Mouse (Mus musculus): ENCODE measurements around the gene Ptpn1. TPM values are rescaled to one million over a fixed set of nuclear protein-coding genes. Genes with fewer than 3 reads are reported as not detected.

Ptpn1 gene
- polyA plus RNA-seq, 1 experiment, result 94.5 TPM

DNA sequence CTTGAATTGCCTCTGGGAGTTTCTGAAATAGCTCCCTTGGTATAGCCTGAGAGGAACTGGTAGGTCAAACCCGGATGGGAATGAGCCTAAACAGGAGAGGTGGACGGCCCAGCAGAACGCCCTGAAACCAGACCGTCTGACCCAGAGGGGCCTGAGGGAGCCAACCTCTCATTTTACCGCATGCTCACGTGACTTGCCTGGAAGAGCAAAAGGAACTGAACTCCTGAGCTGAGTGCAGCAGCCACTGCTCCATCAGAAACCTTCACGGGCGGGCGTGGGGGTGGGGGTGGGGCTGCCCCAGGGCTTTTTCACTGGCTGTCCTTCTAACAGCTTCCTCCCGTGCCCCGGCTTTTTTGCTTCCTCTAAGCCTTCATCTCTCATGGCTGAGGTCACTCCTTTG lies 79.0 kb downstream of the Ptpn1 start:
- H3K4me1 ChIP-seq (ENCODE audit: control insufficient read depth, insufficient read depth, low read length), result peaks cover 4% of the 10 kb centered on the region
- no peak overlapping the region for H3K27ac ChIP-seq (ENCODE audit: insufficient read depth, low read depth, low read length)
- TF ChIP-seq POLR2A (IDR thresholded peaks at IDR 0.05; ENCODE audit: borderline replicate concordance, low read depth, low read length) (no peak), CTCF (IDR thresholded peaks at IDR 0.05; ENCODE audit: low read depth, low read length) (no peak)
- H3K4me3 ChIP-seq (ENCODE audit: insufficient read depth, low read length), result no peak overlapping the region

DNA sequence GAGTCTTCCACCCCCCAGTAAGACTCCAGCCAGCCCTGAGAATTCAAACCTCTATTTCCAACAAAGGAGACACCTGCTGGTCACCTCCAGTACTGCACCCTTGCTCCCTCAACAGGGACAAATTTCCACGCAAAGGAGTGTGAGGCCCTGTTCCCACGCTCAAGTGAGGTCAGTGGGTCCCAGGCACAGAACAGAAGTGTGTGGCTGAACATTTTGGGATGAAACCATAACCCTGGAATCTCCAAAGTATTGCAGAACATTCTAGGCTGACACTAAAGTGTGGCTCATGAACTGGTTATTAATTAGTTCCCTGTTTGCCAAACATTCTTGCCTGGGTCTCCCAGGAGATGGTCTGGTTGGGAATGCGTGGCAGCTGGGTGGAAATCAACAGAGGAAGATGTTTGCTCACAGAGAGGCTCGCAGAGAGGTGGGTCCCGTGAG lies 85.1 kb downstream of the Ptpn1 start:
- TF ChIP-seq CTCF (IDR thresholded peaks at IDR 0.05; ENCODE audit: low read depth, low read length) (peak; percentile 54), POLR2A (IDR thresholded peaks at IDR 0.05; ENCODE audit: borderline replicate concordance, low read depth, low read length) (no peak)
- Histone ChIP-seq H3K27ac (ENCODE audit: insufficient read depth, low read depth, low read length) (no peak overlapping the region), H3K4me1 (ENCODE audit: control insufficient read depth, insufficient read depth, low read length) (no peaks in the 10 kb centered on the region), H3K4me3 (ENCODE audit: insufficient read depth, low read length) (no peak overlapping the region)

DNA sequence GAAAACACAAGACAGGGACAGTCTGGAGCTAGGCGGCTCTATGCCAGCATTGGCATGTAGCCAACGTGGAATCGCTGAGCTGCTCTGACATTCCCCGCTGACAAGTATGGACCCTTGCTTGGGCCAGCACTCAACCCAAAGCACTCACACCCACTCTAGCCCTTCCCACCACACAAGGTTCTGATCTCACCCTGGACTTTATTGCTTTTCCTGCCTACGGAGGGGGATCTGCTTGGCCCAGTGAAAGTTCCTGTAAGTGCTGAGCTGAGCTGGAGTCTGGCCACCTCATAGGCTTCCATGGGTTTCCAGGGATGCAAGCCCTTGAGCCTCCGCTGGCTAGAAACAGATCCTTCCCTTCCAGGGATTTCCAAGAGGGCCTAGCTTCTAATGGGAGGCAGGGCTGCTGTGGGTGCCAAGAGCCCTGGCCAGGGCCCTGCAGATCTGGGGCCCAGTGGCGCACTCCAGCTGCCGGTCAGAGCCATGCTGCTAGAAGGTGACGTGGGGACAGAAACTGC lies 87.4 kb downstream of the Ptpn1 start:
- TF ChIP-seq POLR2A (IDR thresholded peaks at IDR 0.05; ENCODE audit: borderline replicate concordance, low read depth, low read length) (no peak), CTCF (IDR thresholded peaks at IDR 0.05; ENCODE audit: low read depth, low read length) (no peak)
- no peak overlapping the region for H3K27ac ChIP-seq (ENCODE audit: insufficient read depth, low read depth, low read length)
- H3K4me1 ChIP-seq (ENCODE audit: control insufficient read depth, insufficient read depth, low read length), result no peaks in the 10 kb centered on the region
- no peak overlapping the region for H3K4me3 ChIP-seq (ENCODE audit: insufficient read depth, low read length)

DNA sequence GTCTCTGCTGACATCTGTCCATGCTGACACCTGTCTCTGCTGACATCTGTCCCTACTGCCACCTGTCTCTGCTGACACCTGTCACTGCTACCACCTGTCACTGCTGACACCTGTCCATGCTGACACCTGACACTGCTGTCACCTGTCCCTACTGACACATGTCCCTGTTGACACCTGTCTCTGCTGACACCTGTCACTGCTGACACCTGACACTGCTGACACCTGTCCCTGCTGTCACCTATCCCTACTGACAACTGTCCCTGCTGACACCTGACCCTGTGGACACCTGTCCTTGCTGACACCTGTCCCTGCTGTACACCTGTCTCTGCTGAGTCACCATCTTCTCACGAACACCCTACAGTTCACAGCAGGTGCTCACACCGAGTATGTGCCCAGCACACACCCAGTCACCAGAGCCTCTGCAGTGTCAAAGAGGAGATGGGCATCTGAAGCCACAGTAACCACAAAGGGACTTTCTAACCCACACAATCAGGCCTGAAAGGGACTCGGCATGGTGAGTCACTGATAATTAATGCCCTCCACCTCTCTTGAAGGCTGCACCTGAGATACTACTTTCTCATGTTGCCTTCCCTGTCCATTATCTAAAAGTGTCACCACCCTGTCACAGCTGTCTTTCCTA lies 92.0 kb downstream of the Ptpn1 start:
- H3K4me1 ChIP-seq (ENCODE audit: control insufficient read depth, insufficient read depth, low read length), result no peaks in the 10 kb centered on the region
- no peak overlapping the region for H3K27ac ChIP-seq (ENCODE audit: insufficient read depth, low read depth, low read length)
- no peak for TF ChIP-seq POLR2A (IDR thresholded peaks at IDR 0.05; ENCODE audit: borderline replicate concordance, low read depth, low read length)
- no peak for TF ChIP-seq CTCF (IDR thresholded peaks at IDR 0.05; ENCODE audit: low read depth, low read length)
- H3K4me3 ChIP-seq (ENCODE audit: insufficient read depth, low read length), result no peak overlapping the region

DNA sequence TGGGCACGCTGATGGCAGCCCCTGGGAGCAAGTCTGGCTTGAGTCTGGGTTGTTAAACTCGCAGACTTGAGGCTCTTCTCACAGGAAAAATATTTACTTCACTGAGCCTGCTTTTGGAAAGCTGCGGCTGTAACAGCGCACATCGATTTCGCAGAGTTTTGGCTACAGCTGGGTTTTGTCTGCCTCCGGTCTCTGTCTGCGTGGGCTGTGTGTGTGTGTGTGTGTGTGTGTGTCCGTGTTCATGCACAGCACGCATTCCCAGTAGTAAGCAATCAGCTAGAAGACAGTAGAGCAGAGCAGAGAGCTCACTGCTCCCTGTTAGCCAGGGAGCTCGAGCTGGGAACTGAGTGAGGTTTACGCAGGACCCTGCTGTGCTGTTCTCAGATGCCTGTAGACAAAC lies 93.3 kb downstream of the Ptpn1 start:
- Histone ChIP-seq H3K27ac (ENCODE audit: insufficient read depth, low read depth, low read length) (no peak overlapping the region), H3K4me3 (ENCODE audit: insufficient read depth, low read length) (no peak overlapping the region), H3K4me1 (ENCODE audit: control insufficient read depth, insufficient read depth, low read length) (no peaks in the 10 kb centered on the region)
- no peak for TF ChIP-seq POLR2A (IDR thresholded peaks at IDR 0.05; ENCODE audit: borderline replicate concordance, low read depth, low read length)
- TF ChIP-seq CTCF (IDR thresholded peaks at IDR 0.05; ENCODE audit: low read depth, low read length), result no peak

DNA sequence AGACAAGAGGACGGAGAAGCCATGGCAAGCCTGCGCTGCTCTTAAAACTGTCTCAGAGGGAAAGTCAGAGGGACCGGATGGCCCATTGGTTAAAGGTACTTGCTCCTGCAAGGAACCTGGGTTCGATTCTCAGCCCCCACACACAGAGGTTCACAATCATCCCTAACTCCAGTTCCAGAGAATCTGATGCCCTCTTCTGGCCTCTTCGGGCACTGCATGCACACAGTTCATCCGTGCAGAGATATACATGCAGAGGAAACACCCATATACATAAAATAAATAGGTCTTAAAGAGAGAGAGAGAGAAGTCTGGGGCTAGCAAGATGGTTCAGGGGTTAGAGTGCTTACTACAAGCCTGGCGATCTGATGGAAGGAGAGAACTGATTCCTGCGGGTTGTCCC lies 94.0 kb downstream of the Ptpn1 start:
- no peak overlapping the region for H3K27ac ChIP-seq (ENCODE audit: insufficient read depth, low read depth, low read length)
- TF ChIP-seq CTCF (IDR thresholded peaks at IDR 0.05; ENCODE audit: low read depth, low read length) (peak; percentile 26; the same call in 1 of the 2 replicates), POLR2A (IDR thresholded peaks at IDR 0.05; ENCODE audit: borderline replicate concordance, low read depth, low read length) (no peak)
- H3K4me1 ChIP-seq (ENCODE audit: control insufficient read depth, insufficient read depth, low read length), result no peaks in the 10 kb centered on the region
- no peak overlapping the region for H3K4me3 ChIP-seq (ENCODE audit: insufficient read depth, low read length)

DNA sequence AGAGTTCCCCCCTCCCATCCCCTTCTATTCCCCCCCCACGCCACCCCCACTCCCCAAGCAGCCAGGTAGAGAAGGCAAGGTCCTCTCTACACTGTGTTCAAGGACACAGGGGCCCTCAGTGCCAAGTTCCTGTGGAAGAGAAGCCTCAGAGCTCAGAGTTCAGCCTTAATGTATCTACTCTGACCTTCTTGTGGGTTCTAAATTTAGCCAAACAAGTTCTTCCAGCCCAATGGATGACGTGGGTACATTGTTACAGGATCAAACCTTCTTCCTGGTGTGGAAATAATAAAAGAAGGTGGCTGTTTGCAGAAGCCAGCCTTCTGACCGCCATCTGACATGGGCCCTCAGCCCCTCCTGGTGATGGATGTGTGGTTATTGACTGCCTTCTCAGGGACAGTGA lies 94.6 kb downstream of the Ptpn1 start:
- H3K27ac ChIP-seq (ENCODE audit: insufficient read depth, low read depth, low read length), result no peak overlapping the region
- H3K4me3 ChIP-seq (ENCODE audit: insufficient read depth, low read length), result no peak overlapping the region
- no peaks in the 10 kb centered on the region for H3K4me1 ChIP-seq (ENCODE audit: control insufficient read depth, insufficient read depth, low read length)
- TF ChIP-seq CTCF (IDR thresholded peaks at IDR 0.05; ENCODE audit: low read depth, low read length), result no peak
- TF ChIP-seq POLR2A (IDR thresholded peaks at IDR 0.05; ENCODE audit: borderline replicate concordance, low read depth, low read length), result no peak

DNA sequence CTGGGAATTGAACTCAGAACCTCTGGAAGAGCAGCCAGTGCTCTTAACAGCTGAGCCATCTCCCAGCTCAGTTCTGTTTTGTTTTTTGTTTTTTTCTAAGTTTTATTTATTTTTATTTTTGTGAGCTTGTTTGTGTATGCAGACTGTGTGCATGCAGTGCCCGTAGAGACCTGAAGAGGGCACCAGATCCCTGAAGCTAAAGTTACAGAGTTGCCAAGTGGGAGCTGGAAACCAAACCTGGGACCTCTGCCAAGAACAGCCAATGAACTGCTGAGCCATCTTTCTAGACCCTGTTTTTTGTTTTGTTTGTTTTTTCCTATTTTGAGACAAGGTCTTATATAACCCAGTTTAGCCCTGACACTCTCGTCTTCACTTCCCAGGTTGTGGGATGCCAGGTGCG lies 96.5 kb downstream of the Ptpn1 start:
- no peak overlapping the region for H3K4me3 ChIP-seq (ENCODE audit: insufficient read depth, low read length)
- H3K4me1 ChIP-seq (ENCODE audit: control insufficient read depth, insufficient read depth, low read length), result no peaks in the 10 kb centered on the region
- no peak for TF ChIP-seq CTCF (IDR thresholded peaks at IDR 0.05; ENCODE audit: low read depth, low read length)
- no peak overlapping the region for H3K27ac ChIP-seq (ENCODE audit: insufficient read depth, low read depth, low read length)

Other genes with a start within 250 kb of the Ptpn1 start
- 109 and 122 TPM in 2 replicates for gene Cebpb, start 243.1 kb upstream of the Ptpn1 start, polyA plus RNA-seq (2012; ENCODE audit: insufficient read depth, insufficient read length, missing spikeins)
- 129 and 138 TPM in 2 replicates for gene Tmem189, start 242.2 kb upstream of the Ptpn1 start, polyA plus RNA-seq (2012; ENCODE audit: insufficient read depth, insufficient read length, missing spikeins)
- gene Ripor3, start 78.6 kb downstream of the Ptpn1 start, polyA plus RNA-seq (2012; ENCODE audit: insufficient read depth, insufficient read length, missing spikeins), result not detected in 2 replicates
- gene Pard6b, start 148.9 kb downstream of the Ptpn1 start, polyA plus RNA-seq (2012; ENCODE audit: insufficient read depth, insufficient read length, missing spikeins), result not detected in 2 replicates